Mouse (Mus musculus) limb, embryonic 14.5 days (tissue): ENCODE data around the gene Lifr. TPM values are rescaled to one million over a fixed set of nuclear protein-coding genes. Genes with fewer than 3 reads are reported as not detected.

Experiments
- ATAC-seq: fragments of 200-750 bp; cut with Nextera tagmentation; 2 replicates; pipeline ENCODE4 v1.8.0; 2017; ENCODE audit warnings: low read depth, moderate number of reproducible peaks, moderate TSS enrichment; ENCODE audit not compliant: low FRiP score
- DNase-seq: peaks from one replicate; pipeline ENCODE4 v3.0.0-alpha.2; 2015; ENCODE audit warnings: low spot score
- H3K27ac ChIP-seq: fragments of 300-500 bp; sonication (generic); replicated peaks from 2 replicates; pipeline ENCODE4 v1.5.1; 2014; ENCODE audit warnings: low read depth, mild to moderate bottlenecking, low read length, moderate library complexity, mixed read lengths
- H3K27me3 ChIP-seq: fragments of 300-500 bp; sonication (generic); 2 replicates; pipeline ENCODE4 v1.6.1; 2014; ENCODE audit warnings: low read length, mixed read lengths; ENCODE audit not compliant: control insufficient read depth, insufficient read depth
- H3K36me3 ChIP-seq: fragments of 300-500 bp; sonication (generic); 2 replicates; pipeline ENCODE4 v1.6.1; 2014; ENCODE audit warnings: mild to moderate bottlenecking, low read length, moderate library complexity, mixed read lengths; ENCODE audit not compliant: control insufficient read depth, insufficient read depth
- H3K4me1 ChIP-seq: fragments of 300-500 bp; sonication (generic); 2 replicates; pipeline ENCODE4 v1.6.1; 2014; ENCODE audit warnings: antibody characterized with exemption, low read length, mixed read lengths; ENCODE audit not compliant: control insufficient read depth, insufficient read depth
- H3K4me2 ChIP-seq: fragments of 300-500 bp; sonication (generic); replicated peaks from 2 replicates; pipeline ENCODE4 v1.6.1; 2014; ENCODE audit warnings: low read depth, mild to moderate bottlenecking, low read length, moderate library complexity; ENCODE audit not compliant: severe bottlenecking
- H3K4me3 ChIP-seq: fragments of 300-500 bp; sonication (generic); replicated peaks from 2 replicates; pipeline ENCODE4 v1.5.1; 2014; ENCODE audit warnings: low read length
- H3K9ac ChIP-seq: fragments of 300-500 bp; sonication (generic); 2 replicates; pipeline ENCODE4 v1.6.1; 2014; ENCODE audit warnings: mild to moderate bottlenecking, low read depth, low read length, moderate library complexity; ENCODE audit not compliant: severe bottlenecking
- H3K9me3 ChIP-seq: fragments of 300-500 bp; sonication (generic); 2 replicates; pipeline ENCODE4 v1.6.1; 2016; ENCODE audit warnings: low read length; ENCODE audit not compliant: control insufficient read depth
- POLR2A ChIP-seq: fragments of 200-500 bp; IDR thresholded peaks from 2 replicates; pipeline ENCODE4 v1.8.0; 2012; ENCODE audit warnings: inconsistent platforms, mild to moderate bottlenecking, moderate library complexity, borderline replicate concordance; ENCODE audit not compliant: insufficient read depth, insufficient read length; ENCODE audit errors: extremely low read depth
- WGBS: fragments of 180-500 bp; shearing (Covaris S2); extraction: QIAGEN DNeasy Blood & Tissue Kit; methylation state at CpG from one replicate; pipeline ENCODE4 v1.1.7; 2014; 5-methylcytosine and 5-hydroxymethylcytosine counted together
- polyA plus RNA-seq, 2 experiments: library from polyadenylated mRNA; depleted of rRNA in 1 of 2; stranded (reverse) in 1 of 2; unstranded in 1 of 2; fragments of >200 nt; fragmentation: Nextera tagmentation in 1 of 2; extraction: Ambion mirVana in 1 of 2; gene quantifications; 2 replicates each; pipeline versions ENCODE4 v1.2.1 to v1.2.3; 2012 to 2014

The Lifr gene
- polyA plus RNA-seq, 2 experiments = 15.7 to 25.2 TPM

DNA sequence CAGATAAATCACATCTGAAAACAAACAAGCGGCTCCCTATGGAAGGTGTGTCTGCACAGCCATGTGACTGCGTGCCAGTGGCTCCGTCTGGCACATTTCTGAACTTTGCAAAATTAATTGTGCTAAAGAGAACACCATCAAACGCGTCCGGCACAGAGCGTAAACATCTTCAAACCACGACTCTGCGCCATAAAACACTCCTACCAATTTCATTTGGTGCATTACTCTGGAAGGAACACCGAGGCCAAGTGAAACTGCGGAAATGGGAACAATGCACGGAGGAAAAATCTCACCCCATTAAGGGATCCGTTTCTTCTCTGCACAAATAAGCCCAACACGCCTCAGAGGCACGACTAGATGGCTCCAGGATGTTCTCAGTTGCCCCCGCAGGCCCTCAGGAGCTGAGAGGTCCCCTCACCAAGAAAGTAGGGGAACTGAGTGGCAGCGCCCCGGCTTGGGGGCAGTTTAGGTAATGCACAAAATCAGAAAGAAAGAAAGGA, 38.3 kb downstream of the Lifr start:
- Histone ChIP-seq H3K27me3 (no peaks in the 10 kb centered on the region), H3K4me2 (peak overlapping the region; percentile 91), H3K4me1 (peaks cover 11% of the 10 kb centered on the region), H3K9ac (peak overlapping the region; percentile 79), H3K9me3 (no peaks in the 10 kb centered on the region), H3K36me3 (no peaks in the 10 kb centered on the region), H3K4me3 (peak overlapping the region; percentile 79), H3K27ac (peak overlapping the region; percentile 83)
- WGBS = 2% methylated on average over 18 of the region's 18 CpGs
- DNase-seq (no peak), ATAC-seq (no peak)
- no peak for TF ChIP-seq POLR2A

DNA sequence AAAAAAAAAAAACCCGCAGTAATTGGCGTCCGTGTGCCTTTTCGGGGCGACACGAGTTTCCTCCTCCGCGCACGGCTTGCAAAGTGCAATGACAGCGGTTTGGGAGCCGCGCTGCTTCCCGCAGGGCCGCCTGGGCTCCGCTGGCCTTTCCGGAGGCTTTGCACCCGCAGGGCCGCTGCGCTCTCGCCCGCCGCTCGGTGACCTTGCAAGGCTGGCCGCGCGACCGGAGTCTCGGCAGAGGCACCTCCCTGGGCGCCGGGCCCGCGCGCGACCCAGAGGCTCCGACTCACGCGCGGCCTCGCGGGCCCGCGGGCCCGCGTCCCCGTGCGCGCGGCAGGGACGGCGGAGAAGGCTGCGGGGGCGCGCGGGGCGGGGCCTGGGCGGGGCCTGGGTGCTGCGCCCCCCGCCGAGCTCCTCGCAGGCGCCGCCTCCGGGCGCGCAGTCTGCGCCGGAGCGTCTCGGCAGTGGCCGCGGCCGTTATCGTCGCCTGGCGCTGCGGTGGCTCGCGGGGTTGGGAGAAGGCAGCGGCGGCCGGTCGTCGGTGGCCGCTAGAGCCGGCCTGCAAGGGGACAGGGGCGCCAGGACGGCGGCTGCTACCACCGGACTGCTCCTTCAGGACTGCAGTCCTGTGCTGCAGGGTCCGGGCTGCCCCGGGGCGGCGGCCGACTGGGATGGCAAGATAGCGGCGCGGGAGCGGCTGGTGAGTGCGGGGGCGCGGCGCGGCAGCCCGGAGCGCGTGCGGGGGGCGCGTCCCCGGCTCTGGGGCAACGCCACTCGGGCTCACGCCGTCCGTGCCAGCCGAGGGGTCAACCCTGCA, 38.9 kb downstream of the Lifr start:
- Histone ChIP-seq H3K36me3 (no peaks in the 10 kb centered on the region), H3K4me1 (peaks cover 11% of the 10 kb centered on the region), H3K4me2 (peak overlapping the region; percentile 91), H3K9me3 (no peaks in the 10 kb centered on the region), H3K9ac (peak overlapping the region; percentile 79), H3K4me3 (peak overlapping the region; percentile 79), H3K27ac (peak overlapping the region; percentile 83), H3K27me3 (no peaks in the 10 kb centered on the region)
- DNase-seq = peak; percentile 87
- under 1% methylated on average over 70 of the region's 116 CpGs for WGBS
- TF ChIP-seq POLR2A = peak; percentile 63; the same call in 1 of the 2 replicates
- ATAC-seq = peak; percentile 94

GRCm38 (mm10) chr15:7129944-7130287, 39.5 kb downstream of the Lifr start:
- H3K4me2 ChIP-seq = peak overlapping the region; percentile 91
- peak overlapping the region; percentile 79 for H3K9ac ChIP-seq
- H3K27me3 ChIP-seq = no peaks in the 10 kb centered on the region
- ATAC-seq = no peak
- under 1% methylated on average over 16 of the region's 16 CpGs for WGBS
- peak overlapping the region; percentile 79 for H3K4me3 ChIP-seq
- no peak for TF ChIP-seq POLR2A
- H3K9me3 ChIP-seq = no peaks in the 10 kb centered on the region
- DNase-seq = no peak
- H3K27ac ChIP-seq = peak overlapping the region; percentile 56; the same call in 1 of the 2 replicates
- peaks cover 11% of the 10 kb centered on the region for H3K4me1 ChIP-seq
- H3K36me3 ChIP-seq = no peaks in the 10 kb centered on the region

- no peak for DNase-seq
- Histone ChIP-seq H3K9ac (peak overlapping the region; percentile 79; the same call in 1 of the 2 replicates), H3K27ac (no peak overlapping the region), H3K4me1 (peaks cover 11% of the 10 kb centered on the region), H3K9me3 (no peaks in the 10 kb centered on the region), H3K36me3 (no peaks in the 10 kb centered on the region), H3K27me3 (no peaks in the 10 kb centered on the region), H3K4me2 (peak overlapping the region; percentile 91), H3K4me3 (peak overlapping the region; percentile 79)
- no peak for TF ChIP-seq POLR2A
- no peak for ATAC-seq
- WGBS = 31% methylated on average over 7 of the region's 7 CpGs
These were observed 40.3 kb downstream of the Lifr start for GRCm38 (mm10) chr15:7130691-7131225.

GRCm38 (mm10) chr15:7132741-7133140, 42.3 kb downstream of the Lifr start:
- Histone ChIP-seq H3K4me3 (no peak overlapping the region), H3K36me3 (no peaks in the 10 kb centered on the region), H3K9me3 (no peaks in the 10 kb centered on the region), H3K4me1 (peaks cover 11% of the 10 kb centered on the region), H3K27ac (no peak overlapping the region), H3K4me2 (no peak overlapping the region), H3K9ac (no peak overlapping the region), H3K27me3 (no peaks in the 10 kb centered on the region)
- no peak for DNase-seq
- ATAC-seq = no peak
- TF ChIP-seq POLR2A = no peak
- WGBS = 54% methylated on average over 13 of the region's 13 CpGs
